Mouse (Mus musculus): ENCODE measurements around the gene Mcrip2.

DNA sequence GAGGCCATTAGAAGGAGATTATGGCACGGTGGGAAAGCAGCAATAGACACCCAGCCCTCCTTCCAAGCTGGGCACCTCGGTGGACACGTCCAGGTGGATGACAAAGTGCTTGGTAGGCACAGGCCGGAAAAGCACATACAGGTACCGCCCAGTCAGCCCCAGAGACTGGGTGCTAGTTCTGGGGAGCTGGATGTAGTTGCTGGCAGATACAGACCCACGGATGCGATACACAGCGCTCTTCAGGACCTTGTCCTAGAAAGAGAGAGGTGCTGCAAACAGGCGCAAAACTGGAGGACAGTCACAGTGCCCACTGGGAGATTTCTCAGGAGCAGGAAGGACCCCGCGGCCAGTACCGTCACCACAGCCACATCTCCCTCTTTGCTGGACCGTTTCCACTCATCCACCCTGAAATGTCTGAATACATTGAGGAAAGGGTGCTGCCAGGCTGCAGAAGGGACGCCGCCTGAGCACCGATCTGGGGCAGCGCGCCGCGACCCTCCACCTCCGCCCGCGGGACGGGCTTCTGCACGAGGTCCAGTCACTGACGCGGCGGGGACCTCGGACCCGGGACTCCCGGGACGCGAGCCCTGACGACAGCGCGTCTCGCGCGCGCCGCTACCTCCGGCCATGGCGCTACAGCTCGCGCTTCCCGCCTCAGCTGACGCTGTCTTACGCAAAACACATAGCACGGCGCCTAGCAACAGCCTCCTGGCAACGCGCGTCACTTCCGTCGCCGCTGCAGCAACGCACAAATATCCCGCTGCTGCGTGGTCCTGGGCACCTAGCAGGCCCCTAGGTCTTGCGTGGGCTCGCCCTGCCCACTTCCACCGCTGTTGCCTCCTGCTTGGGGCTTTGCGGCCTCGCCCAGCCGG is 7.5 kb downstream of the Mcrip2 start, which contains the start of gene Wdr90:
- TF ChIP-seq CTCF (IDR thresholded peaks at IDR 0.05; ENCODE audit: control insufficient read depth, insufficient read depth, low read length) (peak; percentile 32; the same call in 1 of the 2 replicates), POLR2A (IDR thresholded peaks at IDR 0.05; ENCODE audit: borderline replicate concordance, control insufficient read depth, low read depth, low read length) (peak; percentile 90)
